ENCODE assay signal across 21 mouse cellular contexts in genomic region chr3:136432072-136432471, GRCm38 (mm10).
DNase-seq lines count a peak whose midpoint lies in the region; ATAC-seq and TF ChIP-seq lines count a peak whose summit lies in the region.
"Had no signal": no experiment of that assay in that cellular context is flagged by ENCODE, and none has a peak within 500 bp of the region (broad histone marks: within the 10 kb centered on the region; RNA-seq: fewer than 3 reads in every experiment).

No protein-coding gene starts in this region.

- H3K9me3 ChIP-seq in intestine, postnatal 0 days (ENCODE audit: control insufficient read depth) = no peaks in the 10 kb centered on the region
- H3K9me3 ChIP-seq: hindbrain, embryonic 12.5 days; limb, embryonic 12.5 days; liver, embryonic 15.5 days; midbrain, embryonic 13.5 days had no signal

- H3K36me3 ChIP-seq in intestine, postnatal 0 days (ENCODE audit: control insufficient read depth, insufficient read depth) = no peaks in the 10 kb centered on the region
- H3K36me3 ChIP-seq: hindbrain, embryonic 12.5 days; limb, embryonic 12.5 days; liver, embryonic 15.5 days; midbrain, embryonic 13.5 days had no signal

- ATAC-seq in common myeloid progenitor, adult 5-6 weeks (replicated peaks; ENCODE audit: low read depth, poor library complexity, severe bottlenecking) = 0 out of 2 replicates have a peak, but pooled peaks have one; percentile 32
- ATAC-seq in megakaryocyte progenitor cell, adult 5-6 weeks (replicated peaks; ENCODE audit: poor library complexity) = peak; percentile 55
- no peak for ATAC-seq in intestine, postnatal 0 days
- ATAC-seq: forebrain, embryonic 14.5 days; midbrain, embryonic 13.5 days had no signal

- 84% methylated on average over 3 of the region's 3 CpGs for WGBS in intestine, postnatal 0 days

- no peak overlapping the region for H3K9ac ChIP-seq in intestine, postnatal 0 days (ENCODE audit: low read depth, low read length)
- H3K9ac ChIP-seq: hindbrain, embryonic 12.5 days; limb, embryonic 12.5 days; liver, embryonic 15.5 days; lung, embryonic 14.5 days; midbrain, embryonic 13.5 days had no signal

- H3K4me3 ChIP-seq in intestine, postnatal 0 days (ENCODE audit: low read depth, low read length) = no peak overlapping the region
- H3K4me3 ChIP-seq: gastrocnemius, adult 2 months; hindbrain, embryonic 12.5 days; left cerebral cortex, adult 2 months; limb, embryonic 12.5 days; liver, embryonic 15.5 days; midbrain, embryonic 13.5 days had no signal

- no peaks in the 10 kb centered on the region for H3K27me3 ChIP-seq in intestine, postnatal 0 days (replicated peaks; ENCODE audit: control insufficient read depth, insufficient read depth, low read length)
- H3K27me3 ChIP-seq: hindbrain, embryonic 12.5 days; limb, embryonic 12.5 days; liver, embryonic 15.5 days; midbrain, embryonic 13.5 days had no signal

- H3K4me2 ChIP-seq in intestine, postnatal 0 days (replicated peaks; ENCODE audit: low read depth) = no peak overlapping the region
- H3K4me2 ChIP-seq: hindbrain, embryonic 12.5 days; limb, embryonic 12.5 days; liver, embryonic 15.5 days; lung, embryonic 14.5 days; midbrain, embryonic 13.5 days had no signal

- H3K27ac ChIP-seq in intestine, postnatal 0 days (ENCODE audit: low read depth, low read length) = no peak overlapping the region
- H3K27ac ChIP-seq: gastrocnemius, adult 2 months; hindbrain, embryonic 12.5 days; left cerebral cortex, adult 2 months; limb, embryonic 12.5 days; liver, embryonic 15.5 days; midbrain, embryonic 13.5 days had no signal

- no peak for TF ChIP-seq CTCF in intestine, postnatal 0 days (IDR thresholded peaks at IDR 0.05; ENCODE audit: low read depth)

- H3K4me1 ChIP-seq in intestine, postnatal 0 days (replicated peaks; ENCODE audit: control insufficient read depth, insufficient read depth, low read length) = no peaks in the 10 kb centered on the region
- H3K4me1 ChIP-seq: hindbrain, embryonic 12.5 days; liver, embryonic 15.5 days; midbrain, embryonic 13.5 days had no signal

- DNase-seq in 3T3-L1 (ENCODE audit: low read depth, low spot score) = peak; percentile 98
- DNase-seq in Muller cell, postnatal 12 days (ENCODE audit: inconsistent ontology term) = peak; percentile 80
- DNase-seq in gastrocnemius, adult 8-10 months (ENCODE audit: low spot score in 2 of 2) = no peak
- DNase-seq in layer of hippocampus, adult 8-10 months (ENCODE audit: low spot score in 2 of 2) = no peak
- DNase-seq: adrenal gland, postnatal 25 days; cerebellum, adult 18-20 months; cerebellum, postnatal 10 days; gastrocnemius, adult 2 months; heart, postnatal 14 days; kidney, adult 11 months; kidney, postnatal 25 days; lung, embryonic 14.5 days had no signal

Comparison
In these comparisons a context has a peak if more than half of its experiments do, and no peak if none do; other contexts are left out.
1. DNase-seq: peak in 3T3-L1 (single experiment) and Muller cell, postnatal 12 days (single experiment); none in gastrocnemius, adult 8-10 months (0 of 2) and layer of hippocampus, adult 8-10 months (0 of 2).